Mouse (Mus musculus) midbrain, embryonic 15.5 days (tissue): Measurements from ENCODE around the gene Gm20388. TPM values are rescaled to one million over a fixed set of nuclear protein-coding genes. Genes with fewer than 3 reads are reported as not detected.

Experiments used
- ATAC-seq: fragments of 200-750 bp; cut with Nextera tagmentation; replicated peaks from 2 replicates; pipeline ENCODE4 v1.8.0; 2017; ENCODE audit warnings: moderate TSS enrichment
- H3K27ac ChIP-seq: fragments of 300-500 bp; sonication (generic); 2 replicates; pipeline ENCODE4 v1.5.1; 2015; ENCODE audit warnings: mild to moderate bottlenecking, inconsistent platforms
- H3K27me3 ChIP-seq: fragments of 300-500 bp; sonication (generic); replicated peaks from 2 replicates; pipeline ENCODE4 v1.6.1; 2015; ENCODE audit warnings: inconsistent platforms
- H3K36me3 ChIP-seq: fragments of 300-500 bp; sonication (generic); replicated peaks from 2 replicates; pipeline ENCODE4 v1.6.1; 2015; ENCODE audit warnings: inconsistent platforms
- H3K4me1 ChIP-seq: fragments of 300-500 bp; sonication (generic); 2 replicates; pipeline ENCODE4 v1.6.1; 2015; ENCODE audit warnings: inconsistent platforms
- H3K4me2 ChIP-seq: fragments of 300-500 bp; sonication (generic); 2 replicates; pipeline ENCODE4 v1.6.1; 2015; ENCODE audit warnings: inconsistent platforms, mild to moderate bottlenecking, moderate library complexity
- H3K4me3 ChIP-seq: fragments of 300-500 bp; sonication (generic); 2 replicates; pipeline ENCODE4 v1.5.1; 2015; ENCODE audit warnings: mild to moderate bottlenecking, inconsistent platforms
- H3K9ac ChIP-seq: fragments of 300-500 bp; sonication (generic); 2 replicates; pipeline ENCODE4 v1.6.1; 2015; ENCODE audit warnings: mild to moderate bottlenecking, inconsistent platforms
- H3K9me3 ChIP-seq: fragments of 300-500 bp; sonication (generic); 2 replicates; pipeline ENCODE4 v1.6.1; 2016; ENCODE audit warnings: inconsistent platforms
- WGBS: fragments of 180-500 bp; shearing (Covaris S2); methylation state at CpG from one replicate; pipeline ENCODE4 v1.1.7; 2015; ENCODE audit warnings: mixed read lengths; 5-methylcytosine and 5-hydroxymethylcytosine counted together
- polyA plus RNA-seq: library from polyadenylated mRNA; unstranded; fragments of >200 nt; fragmentation: Nextera tagmentation; extraction: Ambion mirVana; gene quantifications from 2 replicates; pipeline ENCODE4 v1.2.1, GENCODE M21; 2015

The Gm20388 gene
- polyA plus RNA-seq, 1 experiment from 2014 or later: 5.6 TPM

GRCm38 (mm10) chr8:119944096-119944811 is 33.6 kb downstream of the Gm20388 start:
- Histone ChIP-seq H3K4me3 (no peak overlapping the region), H3K27ac (no peak overlapping the region), H3K27me3 (no peaks in the 10 kb centered on the region), H3K4me2 (no peak overlapping the region), H3K4me1 (peaks cover 9% of the 10 kb centered on the region), H3K9me3 (no peaks in the 10 kb centered on the region), H3K9ac (no peak overlapping the region), H3K36me3 (peaks cover 19% of the 10 kb centered on the region)
- 0 out of 2 replicates have a peak, but pooled peaks have one; percentile 15 for ATAC-seq
- 68% methylated on average over 9 of the region's 9 CpGs for WGBS

DNA sequence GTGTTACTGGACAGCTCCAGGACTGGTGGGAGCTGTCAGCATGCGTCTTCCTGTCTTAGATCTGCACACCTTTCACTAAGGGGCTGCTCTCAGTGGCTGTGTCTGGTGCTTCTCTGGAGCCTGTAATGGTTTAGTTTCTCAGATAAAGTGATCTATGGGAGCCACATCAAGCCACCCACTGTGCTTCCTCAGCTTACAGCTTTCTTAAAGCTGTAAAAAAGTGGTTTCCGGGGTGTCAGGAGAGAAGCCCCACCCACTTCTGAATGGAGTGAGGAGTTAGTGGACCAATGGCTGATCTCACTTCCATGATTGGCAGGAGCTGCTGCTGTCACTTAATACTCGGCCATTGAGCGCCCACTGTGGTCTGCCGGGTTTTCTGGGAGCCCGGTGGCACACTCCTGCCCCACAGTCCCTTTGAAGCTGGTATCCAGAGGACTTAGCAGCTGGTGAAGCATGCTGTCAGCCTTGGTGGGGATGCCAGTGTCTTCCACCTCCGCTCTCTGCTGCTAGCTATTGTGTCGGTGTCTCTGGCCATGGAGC is 35.8 kb downstream of the Gm20388 start:
- ATAC-seq: no peak
- Histone ChIP-seq H3K36me3 (peaks cover 26% of the 10 kb centered on the region), H3K4me3 (no peak overlapping the region), H3K9me3 (no peaks in the 10 kb centered on the region), H3K27me3 (no peaks in the 10 kb centered on the region), H3K9ac (no peak overlapping the region), H3K4me1 (peaks cover 9% of the 10 kb centered on the region), H3K4me2 (no peak overlapping the region), H3K27ac (no peak overlapping the region)
- 76% methylated on average over 8 of the region's 8 CpGs for WGBS

DNA sequence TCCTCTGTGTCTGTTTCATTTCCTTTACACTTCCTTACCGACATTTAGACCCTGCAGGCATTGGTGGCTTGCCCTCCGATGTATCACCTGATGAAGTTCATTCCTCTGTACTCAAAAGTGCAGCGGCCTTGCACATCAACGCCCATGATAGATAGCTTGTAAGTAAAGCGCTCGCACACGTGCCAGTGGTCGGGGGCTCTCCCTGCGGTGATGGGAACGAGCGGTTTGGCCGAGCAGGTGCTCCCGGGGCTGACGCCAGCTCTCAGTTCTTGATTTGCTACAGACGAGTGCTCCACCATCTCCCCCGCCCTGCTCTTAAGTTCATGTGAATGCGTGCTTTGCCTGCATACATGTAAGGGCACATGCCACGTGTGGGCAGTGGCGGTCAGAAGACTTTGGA is 37.0 kb downstream of the Gm20388 start:
- no peaks in the 10 kb centered on the region for H3K9me3 ChIP-seq
- H3K4me1 ChIP-seq: peaks cover 9% of the 10 kb centered on the region
- H3K4me3 ChIP-seq: no peak overlapping the region
- H3K27me3 ChIP-seq: no peaks in the 10 kb centered on the region
- H3K4me2 ChIP-seq: no peak overlapping the region
- no peak overlapping the region for H3K27ac ChIP-seq
- no peak for ATAC-seq
- no peak overlapping the region for H3K9ac ChIP-seq
- 86% methylated on average over 19 of the region's 19 CpGs for WGBS
- peaks cover 24% of the 10 kb centered on the region for H3K36me3 ChIP-seq

- H3K9ac ChIP-seq: no peak overlapping the region
Observed at GRCm38 (mm10) chr8:119948340-119948739, 37.7 kb downstream of the Gm20388 start.

DNA sequence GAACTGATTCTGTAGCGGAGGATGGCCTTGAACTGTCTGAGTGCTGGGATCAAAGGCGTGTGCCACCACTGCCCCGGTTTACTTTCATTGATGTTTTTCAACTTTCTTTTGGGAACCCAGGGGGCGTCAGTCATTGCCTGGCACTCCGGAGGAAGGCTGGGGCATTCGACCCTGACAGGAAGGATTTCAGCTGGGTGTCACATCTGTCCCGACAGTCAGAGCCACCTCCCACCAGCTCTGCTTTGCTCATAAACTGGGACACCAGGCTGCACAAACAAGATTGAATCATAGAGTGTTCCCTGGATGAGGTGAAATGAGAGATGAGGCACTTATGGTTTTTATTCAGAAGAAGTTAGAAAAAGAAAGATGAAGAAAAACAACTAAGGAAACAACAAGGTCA is 41.6 kb downstream of the Gm20388 start:
- peaks cover 46% of the 10 kb centered on the region for H3K36me3 ChIP-seq
- no peak for ATAC-seq
- H3K4me3 ChIP-seq: no peak overlapping the region
- WGBS: 74% methylated on average over 7 of the region's 7 CpGs
- H3K27me3 ChIP-seq: no peaks in the 10 kb centered on the region
- peaks cover 9% of the 10 kb centered on the region for H3K4me1 ChIP-seq
- H3K4me2 ChIP-seq: no peak overlapping the region
- no peak overlapping the region for H3K27ac ChIP-seq
- no peak overlapping the region for H3K9ac ChIP-seq
- H3K9me3 ChIP-seq: no peaks in the 10 kb centered on the region

More at GRCm38 (mm10) chr8:119948340-119948739, 37.7 kb downstream of the Gm20388 start:
- H3K36me3 ChIP-seq: peaks cover 31% of the 10 kb centered on the region
- no peaks in the 10 kb centered on the region for H3K9me3 ChIP-seq
- WGBS: 70% methylated on average over 15 of the region's 15 CpGs
- H3K4me2 ChIP-seq: no peak overlapping the region
- ATAC-seq: no peak
- no peak overlapping the region for H3K4me3 ChIP-seq
- no peak overlapping the region for H3K27ac ChIP-seq
- no peaks in the 10 kb centered on the region for H3K27me3 ChIP-seq
- peaks cover 9% of the 10 kb centered on the region for H3K4me1 ChIP-seq

DNA sequence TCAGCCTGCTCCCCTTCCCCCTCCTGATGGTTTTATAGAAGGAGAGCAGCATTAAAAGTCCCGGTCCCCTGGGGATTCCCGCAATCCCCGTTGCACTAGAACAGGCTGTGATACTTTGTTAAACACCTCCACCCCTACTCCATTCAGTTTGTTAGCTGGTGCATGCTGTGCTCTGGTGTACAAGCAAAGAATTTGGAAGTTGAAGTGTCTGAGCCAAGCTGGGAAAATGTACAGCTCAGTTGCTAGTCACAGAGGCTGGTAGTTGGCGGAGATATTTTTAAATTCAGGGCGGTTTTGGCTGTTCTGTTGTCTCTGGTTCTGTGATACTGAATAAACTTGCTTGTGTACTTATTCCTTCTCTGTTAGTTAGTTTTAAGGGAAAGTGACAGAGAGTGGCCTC is 42.1 kb downstream of the Gm20388 start:
- no peak overlapping the region for H3K27ac ChIP-seq
- H3K4me3 ChIP-seq: no peak overlapping the region
- no peaks in the 10 kb centered on the region for H3K9me3 ChIP-seq
- no peak for ATAC-seq
- no peaks in the 10 kb centered on the region for H3K27me3 ChIP-seq
- no peak overlapping the region for H3K4me2 ChIP-seq
- peaks cover 48% of the 10 kb centered on the region for H3K36me3 ChIP-seq
- 77% methylated on average over 5 of the region's 5 CpGs for WGBS
- no peak overlapping the region for H3K9ac ChIP-seq
- H3K4me1 ChIP-seq: peaks cover 9% of the 10 kb centered on the region

GRCm38 (mm10) chr8:119955333-119955732 is 44.7 kb downstream of the Gm20388 start:
- Histone ChIP-seq H3K4me3 (no peak overlapping the region), H3K4me1 (peaks cover 1% of the 10 kb centered on the region; the same call in 1 of the 2 replicates), H3K27ac (no peak overlapping the region), H3K4me2 (no peak overlapping the region), H3K27me3 (no peaks in the 10 kb centered on the region), H3K9me3 (no peaks in the 10 kb centered on the region), H3K9ac (no peak overlapping the region), H3K36me3 (peaks cover 44% of the 10 kb centered on the region)
- 96% methylated on average over 8 of the region's 8 CpGs for WGBS
- ATAC-seq: no peak

GRCm38 (mm10) chr8:119958076-119958475 is 47.4 kb downstream of the Gm20388 start:
- Histone ChIP-seq H3K27ac (no peak overlapping the region), H3K4me3 (no peak overlapping the region), H3K9ac (no peak overlapping the region), H3K9me3 (no peaks in the 10 kb centered on the region), H3K27me3 (no peaks in the 10 kb centered on the region), H3K4me2 (no peak overlapping the region), H3K4me1 (peaks cover 7% of the 10 kb centered on the region), H3K36me3 (peaks cover 25% of the 10 kb centered on the region)
- no peak for ATAC-seq
- 95% methylated on average over 10 of the region's 10 CpGs for WGBS

- no peak overlapping the region for H3K4me2 ChIP-seq
- peak overlapping the region; percentile 50; the same call in 1 of the 2 replicates for H3K27ac ChIP-seq
- H3K27me3 ChIP-seq: no peaks in the 10 kb centered on the region
- no peak overlapping the region for H3K9ac ChIP-seq
- peaks cover 10% of the 10 kb centered on the region for H3K36me3 ChIP-seq
- no peaks in the 10 kb centered on the region for H3K9me3 ChIP-seq
- H3K4me1 ChIP-seq: peaks cover 7% of the 10 kb centered on the region
- no peak overlapping the region for H3K4me3 ChIP-seq
- peak; percentile 69 for ATAC-seq
- WGBS: 44% methylated on average over 5 of the region's 5 CpGs
Observed at GRCm38 (mm10) chr8:119960531-119961104, 50.0 kb downstream of the Gm20388 start.

DNA sequence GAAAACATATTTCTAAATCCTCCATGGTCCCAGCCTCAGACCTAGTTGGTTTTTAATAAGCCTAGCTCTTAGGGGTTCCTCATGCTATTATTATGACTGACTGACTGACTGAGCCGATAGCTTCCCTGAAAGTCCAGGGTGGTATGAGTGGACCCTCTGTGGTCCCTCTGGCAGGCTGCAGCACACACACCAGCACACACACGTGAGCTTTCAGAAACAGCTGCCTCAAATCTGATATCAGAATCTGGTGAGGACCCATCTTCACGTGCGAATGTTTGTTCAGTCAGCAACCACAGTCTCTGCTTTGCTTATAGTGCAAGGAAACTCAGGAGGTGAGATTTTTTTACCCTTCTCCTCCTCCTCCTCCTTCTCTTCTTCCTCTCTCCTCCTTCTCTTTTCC is 54.2 kb downstream of the Gm20388 start:
- ATAC-seq: no peak
- Histone ChIP-seq H3K27ac (no peak overlapping the region), H3K9me3 (no peaks in the 10 kb centered on the region), H3K4me1 (peaks cover 7% of the 10 kb centered on the region), H3K27me3 (no peaks in the 10 kb centered on the region), H3K36me3 (no peaks in the 10 kb centered on the region), H3K9ac (no peak overlapping the region), H3K4me3 (no peak overlapping the region), H3K4me2 (no peak overlapping the region)
- 87% methylated on average over 4 of the region's 4 CpGs for WGBS

DNA sequence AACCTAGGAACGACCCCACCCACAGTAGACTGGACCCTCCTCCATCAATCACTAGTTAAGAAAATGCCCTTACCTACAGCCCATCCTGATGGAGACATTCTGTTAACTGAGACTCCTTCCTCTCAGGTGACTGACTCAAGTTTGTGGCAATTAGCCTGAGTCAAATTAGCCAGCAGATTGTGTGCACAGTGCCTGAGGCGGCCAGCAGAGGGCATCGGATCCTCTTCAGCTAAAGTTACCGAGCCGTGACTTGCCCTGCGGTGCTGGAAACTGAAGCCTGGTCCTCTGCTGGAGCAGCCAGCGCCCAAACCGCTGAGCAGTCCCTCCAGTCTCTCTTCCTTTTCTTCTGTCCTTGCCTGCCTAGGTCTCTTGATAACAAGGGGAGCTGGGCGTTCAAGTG is 56.8 kb downstream of the Gm20388 start:
- H3K27me3 ChIP-seq: no peaks in the 10 kb centered on the region
- no peaks in the 10 kb centered on the region for H3K36me3 ChIP-seq
- no peak overlapping the region for H3K9ac ChIP-seq
- 89% methylated on average over 9 of the region's 9 CpGs for WGBS
- H3K4me3 ChIP-seq: no peak overlapping the region
- no peak overlapping the region for H3K4me2 ChIP-seq
- no peak for ATAC-seq
- no peaks in the 10 kb centered on the region for H3K9me3 ChIP-seq
- no peak overlapping the region for H3K27ac ChIP-seq
- H3K4me1 ChIP-seq: no peaks in the 10 kb centered on the region

- Histone ChIP-seq H3K27me3 (no peaks in the 10 kb centered on the region), H3K9me3 (no peaks in the 10 kb centered on the region), H3K4me1 (no peaks in the 10 kb centered on the region), H3K4me2 (no peak overlapping the region), H3K9ac (no peak overlapping the region), H3K36me3 (no peaks in the 10 kb centered on the region), H3K27ac (no peak overlapping the region), H3K4me3 (no peak overlapping the region)
- no peak for ATAC-seq
- 84% methylated on average over 9 of the region's 9 CpGs for WGBS
Observed at GRCm38 (mm10) chr8:119970169-119970568, 59.5 kb downstream of the Gm20388 start.

DNA sequence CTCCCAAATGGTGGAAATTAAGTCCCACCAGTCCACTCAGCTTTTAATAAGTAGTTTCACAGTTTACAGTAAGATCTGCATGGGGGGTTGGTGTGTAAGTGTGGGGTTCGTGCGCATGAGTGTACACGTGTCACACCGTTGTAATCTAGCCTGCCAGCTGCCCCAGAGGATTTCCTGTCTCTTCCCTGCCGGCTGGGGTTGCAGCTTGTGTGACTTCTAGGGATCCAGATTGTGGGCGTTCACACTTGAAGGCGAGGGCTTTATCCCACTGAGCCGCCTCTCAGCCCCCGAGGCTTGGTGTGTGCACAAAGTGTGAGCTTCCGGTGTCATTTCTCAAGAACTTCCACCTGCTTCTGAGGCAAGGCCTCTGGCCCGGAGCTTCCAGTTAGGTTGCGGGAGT is 61.9 kb downstream of the Gm20388 start:
- H3K4me1 ChIP-seq: no peaks in the 10 kb centered on the region
- H3K36me3 ChIP-seq: no peaks in the 10 kb centered on the region
- no peaks in the 10 kb centered on the region for H3K9me3 ChIP-seq
- no peak overlapping the region for H3K9ac ChIP-seq
- H3K27me3 ChIP-seq: no peaks in the 10 kb centered on the region
- H3K4me2 ChIP-seq: no peak overlapping the region
- no peak overlapping the region for H3K4me3 ChIP-seq
- 80% methylated on average over 12 of the region's 12 CpGs for WGBS
- ATAC-seq: no peak
- no peak overlapping the region for H3K27ac ChIP-seq
